Mouse (Mus musculus): ENCODE measurements around the gene Rab11fip3.

Rab11fip3 gene

DNA sequence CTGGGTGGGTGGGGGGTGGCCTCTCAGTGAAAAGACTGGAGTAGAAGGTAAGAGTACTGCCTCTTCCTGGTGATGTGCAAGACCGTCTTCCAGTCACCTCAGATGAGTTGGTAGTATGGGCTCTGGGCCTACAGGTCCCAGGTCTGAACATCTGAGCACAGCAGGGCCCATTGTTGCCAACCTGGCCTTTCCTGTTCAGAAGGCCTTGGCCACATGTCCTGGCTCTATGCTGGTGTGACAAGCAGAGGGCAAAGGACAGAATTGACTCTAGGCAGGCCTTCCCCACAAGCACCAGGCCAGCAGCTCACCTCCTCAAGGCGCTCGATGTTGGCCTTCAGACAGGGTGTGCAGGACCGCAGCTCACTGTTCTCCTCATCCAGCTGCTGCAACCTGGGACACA is 77.1 kb downstream of the Rab11fip3 start:
- no peak for DNase-seq (ENCODE audit: low spot score in 2 of 2)

DNA sequence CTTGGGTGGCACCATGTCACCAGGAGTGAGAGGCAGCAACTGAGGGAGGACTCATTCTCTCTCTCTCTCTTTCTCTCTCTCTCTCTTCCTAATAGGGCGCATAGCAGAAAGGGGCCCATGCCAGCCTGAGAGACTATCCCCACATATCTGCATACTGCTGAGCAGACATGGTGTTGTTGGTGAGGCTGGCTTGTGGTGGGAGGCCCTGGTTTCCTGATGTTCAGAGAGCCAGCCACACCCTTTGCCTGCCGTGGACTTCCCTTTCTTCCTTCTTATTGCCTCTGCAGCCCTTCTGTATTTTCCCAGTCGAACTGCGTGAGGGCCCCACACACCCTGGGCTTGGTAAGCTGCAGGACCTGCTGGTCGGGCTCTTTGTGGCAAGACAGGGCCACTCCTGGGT is 79.0 kb downstream of the Rab11fip3 start:
- DNase-seq (ENCODE audit: low spot score in 2 of 2) = no peak

DNA sequence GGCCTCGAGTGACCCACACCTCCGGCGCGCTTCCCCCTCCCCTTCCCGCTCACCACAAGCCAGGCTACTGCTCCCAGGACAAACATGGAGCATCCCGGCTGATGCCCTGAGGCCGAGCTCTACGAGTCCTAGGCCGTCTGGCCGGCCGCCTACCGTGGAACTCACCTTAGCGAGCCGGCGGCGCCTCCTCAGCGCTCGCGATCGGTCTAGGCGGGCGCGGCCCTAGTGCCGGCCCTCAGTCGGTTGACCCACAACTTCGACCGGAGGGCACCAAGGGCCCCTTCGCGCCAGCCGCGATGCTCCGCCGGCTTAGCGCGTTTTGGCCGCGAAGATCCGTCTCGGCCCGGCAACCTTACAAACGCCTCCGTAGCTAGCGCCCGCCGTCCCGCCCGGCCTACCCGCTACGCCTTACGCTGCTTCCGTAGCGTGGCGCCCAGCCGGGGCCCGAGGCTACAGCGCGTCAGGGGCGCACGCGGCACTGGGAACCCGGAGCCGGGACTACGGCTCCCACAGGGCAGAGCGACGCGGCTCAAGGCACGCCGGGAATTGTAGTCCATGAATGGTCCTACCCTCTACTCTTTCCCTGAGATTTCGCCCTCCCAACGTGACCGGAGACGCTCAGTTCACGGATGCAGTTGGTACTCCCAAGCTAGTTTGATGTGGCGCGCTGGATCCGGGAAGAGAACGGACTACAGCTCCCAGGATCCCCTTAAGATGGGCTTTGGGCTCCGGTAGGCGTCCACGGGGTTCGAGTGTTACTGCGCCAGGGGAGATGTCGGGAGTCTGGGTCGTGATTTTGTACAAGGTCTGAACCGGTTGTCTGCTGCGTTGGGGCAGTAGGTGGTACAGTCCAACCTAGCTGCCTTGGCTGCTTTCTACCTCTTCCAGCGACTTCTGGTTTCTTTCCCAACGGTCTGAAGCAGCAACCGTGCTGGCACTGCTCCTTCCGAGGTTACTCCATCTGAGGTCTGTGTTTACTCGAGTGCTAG is 83.8 kb downstream of the Rab11fip3 start, which contains the start of gene Capn15:
Gene Capn15 (minus strand): TSS at position 491 of the 989 bp plus-strand sequence.
- peak; percentile 95 to 97 for DNase-seq (ENCODE audit: low spot score in 2 of 2)

DNA sequence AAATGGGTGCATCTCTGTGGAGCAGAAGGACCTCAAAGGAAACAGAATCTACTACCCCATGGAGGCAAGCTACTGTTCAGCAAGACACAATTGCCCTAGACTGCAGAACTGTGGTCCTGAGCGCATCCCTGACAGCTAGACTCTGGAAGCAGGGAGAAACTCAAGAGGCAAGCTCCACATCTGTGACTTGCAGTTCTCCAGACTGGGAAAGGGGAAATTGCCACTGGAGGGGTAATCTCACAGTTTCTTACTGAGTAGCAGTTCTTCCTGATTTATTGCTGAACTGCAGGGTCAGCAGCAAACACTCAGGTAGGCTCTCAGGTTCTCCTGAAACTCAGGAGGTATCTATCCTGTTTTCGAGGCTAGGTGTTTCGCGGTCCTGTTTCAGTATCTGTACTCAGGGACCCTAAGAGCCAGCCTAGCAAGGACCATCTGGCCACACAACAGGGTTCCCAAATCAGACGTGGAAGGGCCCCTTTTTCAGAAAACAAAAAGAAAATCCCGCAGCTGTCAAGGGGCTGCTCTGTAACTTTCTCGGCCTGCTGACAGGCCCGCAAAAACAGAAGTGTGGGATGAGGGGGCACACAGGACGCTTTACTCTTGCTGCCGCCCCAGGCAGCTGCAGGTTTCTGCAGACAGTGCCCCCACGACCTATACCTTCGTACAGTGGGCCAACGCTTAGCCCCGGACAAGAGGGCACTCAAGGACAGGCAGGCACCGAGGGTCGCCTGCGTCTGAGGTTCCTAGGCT is 84.6 kb downstream of the Rab11fip3 start:
- peak in 1 of 2 experiments; percentile 18 for DNase-seq (ENCODE audit: low spot score in 2 of 2)

DNA sequence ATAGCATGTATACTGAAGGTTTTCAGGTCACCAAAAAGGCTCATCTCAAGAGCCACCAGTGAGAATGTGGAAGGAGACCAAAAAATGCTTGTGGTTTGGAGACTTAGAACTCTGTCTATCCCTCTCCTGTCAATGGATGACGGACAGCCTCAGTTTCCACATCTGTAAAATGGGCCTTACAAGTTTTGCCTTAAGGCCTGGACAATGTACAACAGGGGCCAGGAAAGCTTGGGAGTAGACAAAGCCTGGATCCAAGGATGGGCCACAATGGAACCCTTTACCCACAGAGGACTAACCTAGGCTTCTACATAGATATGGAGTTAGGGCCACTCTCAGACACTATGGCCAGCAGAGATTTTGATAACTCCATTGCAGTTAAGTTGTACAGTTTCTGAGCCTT is 85.3 kb downstream of the Rab11fip3 start:
- no peak for DNase-seq (ENCODE audit: low spot score in 2 of 2)

DNA sequence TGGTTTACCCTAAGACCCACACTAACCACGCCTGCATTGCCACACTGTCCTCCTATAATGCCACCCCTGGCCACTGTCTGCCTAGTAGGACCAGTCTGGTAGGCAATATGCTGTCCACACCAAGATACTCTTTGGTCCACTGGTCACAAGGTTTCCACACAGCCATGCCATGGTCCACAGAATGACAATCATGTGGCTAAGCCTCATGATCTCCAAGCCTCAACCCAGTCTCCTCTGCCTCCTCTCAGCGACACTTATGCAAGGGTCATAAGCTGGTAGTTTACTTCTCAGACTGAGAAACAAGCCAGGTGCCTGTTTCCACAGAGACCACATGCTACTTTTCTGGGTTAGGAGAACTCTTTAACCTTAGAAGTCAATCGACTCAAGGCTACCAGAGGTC is 86.4 kb downstream of the Rab11fip3 start:
- DNase-seq (ENCODE audit: low spot score in 2 of 2) = no peak

DNA sequence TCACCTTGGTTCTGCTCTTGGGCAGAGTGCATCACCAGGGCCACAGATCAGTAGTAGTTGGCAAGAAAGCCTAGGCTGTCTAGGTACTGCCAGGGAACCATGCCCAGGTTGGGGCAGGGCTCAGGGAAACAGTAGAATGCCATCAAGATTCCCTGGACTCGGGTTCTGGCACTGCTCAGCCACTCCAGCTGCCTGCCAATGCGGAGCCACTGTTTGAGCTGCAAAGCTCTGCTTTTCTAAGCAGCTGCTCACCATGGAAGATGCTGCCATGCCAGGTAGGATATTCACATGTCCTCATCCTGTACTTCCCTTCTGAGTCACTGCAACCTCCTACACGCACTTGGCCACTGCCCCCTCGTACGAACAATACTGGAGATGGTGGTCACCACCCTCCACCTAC is 88.5 kb downstream of the Rab11fip3 start:
- DNase-seq (ENCODE audit: low spot score in 2 of 2) = peak; percentile 31 to 43

DNA sequence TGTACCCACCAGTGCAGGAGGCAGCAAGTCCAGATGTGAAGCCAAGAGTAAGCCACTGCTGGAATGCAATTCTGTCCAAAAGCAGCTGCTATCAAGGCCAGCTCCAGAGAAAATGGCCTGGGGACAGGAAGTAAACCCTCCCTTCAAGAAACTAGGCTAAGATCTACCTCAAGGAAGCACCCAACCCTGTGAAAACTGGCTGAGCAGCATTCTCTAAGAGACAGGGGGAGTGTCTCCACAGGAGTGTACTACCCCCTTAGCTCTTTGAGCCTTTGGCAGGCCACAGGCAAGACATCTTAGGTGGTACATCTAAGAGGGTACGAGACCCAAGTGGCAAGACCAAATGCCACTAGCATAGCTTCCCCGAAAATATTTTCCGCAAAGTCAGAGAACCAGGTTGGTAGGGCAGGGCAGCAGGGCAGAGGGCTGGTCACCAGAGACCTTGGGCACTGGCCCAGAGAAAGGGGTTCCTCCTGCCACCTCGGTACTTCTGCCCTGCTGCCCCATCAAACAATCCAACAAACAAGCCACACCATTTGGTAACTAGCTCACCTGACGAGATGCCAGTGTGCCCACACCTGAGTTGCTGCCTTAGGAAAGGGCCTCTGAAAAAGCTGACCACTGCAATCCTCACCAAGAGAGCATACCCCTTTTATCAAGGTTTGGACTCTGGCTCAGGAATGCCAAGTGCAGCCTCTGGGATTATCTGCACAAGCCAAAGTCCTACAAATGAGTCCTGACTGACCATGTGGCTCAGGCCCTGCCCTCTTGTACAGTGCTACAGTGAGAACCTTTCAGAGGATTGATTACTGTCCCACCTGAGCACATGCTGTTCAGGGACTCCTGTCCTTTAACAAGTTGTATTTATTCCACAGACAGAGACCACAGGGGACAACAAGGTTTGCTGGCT is 89.3 kb downstream of the Rab11fip3 start:
- no peak for DNase-seq (ENCODE audit: low spot score in 2 of 2)

DNA sequence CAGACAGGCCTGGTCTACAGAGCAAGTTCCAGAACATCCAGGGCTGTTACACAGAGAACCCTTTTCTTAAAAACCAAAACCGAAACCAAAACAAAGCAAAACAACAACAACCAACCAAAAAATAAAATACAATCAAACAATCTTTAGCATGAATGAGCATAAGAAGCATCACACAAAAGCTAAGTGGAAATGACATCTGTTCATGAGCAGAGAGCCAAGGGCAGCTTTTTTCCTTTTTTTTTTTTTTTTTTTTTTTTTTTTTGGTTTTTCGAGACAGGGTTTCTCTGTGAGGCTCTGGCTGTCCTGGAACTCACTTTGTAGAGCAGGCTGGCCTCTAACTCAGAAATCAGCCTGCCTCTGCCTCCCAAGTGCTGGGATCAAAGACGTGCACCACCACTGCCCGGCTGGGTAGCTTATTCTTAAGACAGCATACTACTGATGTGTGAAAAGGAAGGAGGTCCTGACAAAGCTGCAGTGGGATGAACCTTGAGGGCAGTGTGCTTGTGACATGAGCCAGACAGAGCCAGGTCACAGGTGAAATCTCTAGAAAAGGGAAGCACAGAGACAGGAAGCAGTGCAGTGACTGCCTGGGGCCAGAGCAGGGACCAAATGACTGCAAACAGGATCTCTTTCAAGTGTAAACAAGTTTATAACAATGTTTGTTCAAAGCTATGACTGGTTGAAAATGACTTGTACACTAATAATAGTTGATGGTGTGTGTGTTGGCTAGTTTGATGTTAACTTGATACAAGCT is 98.2 kb downstream of the Rab11fip3 start:
- DNase-seq (ENCODE audit: low spot score in 2 of 2) = no peak

DNA sequence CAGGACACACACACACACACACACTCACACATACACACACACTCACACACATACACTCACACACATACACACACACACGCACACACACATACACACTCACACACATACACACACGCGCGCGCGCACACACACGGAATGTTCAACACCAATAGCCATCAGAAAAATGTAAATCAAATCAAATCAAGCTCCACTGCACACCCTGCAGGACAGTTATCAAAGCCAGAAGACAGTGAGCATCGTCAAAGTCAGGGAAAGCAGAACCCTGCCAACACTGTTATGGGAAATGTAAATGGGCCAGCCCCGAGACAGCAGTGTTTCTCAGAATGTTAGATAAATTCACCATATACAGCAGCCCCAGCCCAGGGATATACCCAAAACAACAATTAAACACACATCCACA is 98.9 kb downstream of the Rab11fip3 start:
- DNase-seq (ENCODE audit: low spot score in 2 of 2) = no peak

DNA sequence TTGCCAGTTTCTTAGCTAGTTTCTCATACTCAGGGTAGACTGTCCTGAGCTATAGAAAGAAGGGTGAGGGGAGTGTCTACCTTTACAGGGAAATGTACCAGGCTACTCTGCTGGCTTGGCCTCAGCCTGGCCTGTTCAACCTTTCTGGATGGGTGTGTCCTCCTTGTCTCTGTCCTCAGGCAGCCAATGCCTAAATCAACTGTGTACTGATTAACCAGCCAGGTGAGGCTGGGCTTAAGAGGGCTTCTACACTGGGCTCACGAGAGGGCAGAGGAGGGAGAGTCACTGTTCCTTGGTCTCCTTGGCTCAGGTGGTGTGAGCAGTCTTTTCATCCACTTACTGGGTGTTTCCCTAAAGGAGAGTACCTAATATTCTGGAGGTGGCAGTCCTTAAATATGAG is 101.2 kb downstream of the Rab11fip3 start:
- DNase-seq (ENCODE audit: low spot score in 2 of 2) = no peak

DNA sequence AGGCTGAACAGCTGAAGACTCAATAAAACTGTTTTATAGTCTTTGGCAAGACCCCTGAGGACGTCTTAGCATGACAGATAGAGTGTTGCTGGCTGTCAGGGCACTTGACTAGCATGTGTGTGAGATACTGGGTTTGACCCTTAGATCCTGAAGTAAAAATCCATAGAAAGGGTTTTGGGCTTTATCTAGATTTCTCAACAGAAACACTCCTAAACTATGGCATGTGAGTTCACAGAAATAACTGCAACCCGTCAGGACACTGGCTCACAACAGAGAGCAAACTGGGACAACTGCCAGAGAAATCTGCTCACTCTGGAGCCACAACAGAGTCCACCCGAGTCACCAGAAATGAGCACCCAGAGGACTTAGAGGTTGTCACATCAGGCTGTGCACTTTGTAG is 101.7 kb downstream of the Rab11fip3 start:
- DNase-seq (ENCODE audit: low spot score in 2 of 2) = no peak

DNA sequence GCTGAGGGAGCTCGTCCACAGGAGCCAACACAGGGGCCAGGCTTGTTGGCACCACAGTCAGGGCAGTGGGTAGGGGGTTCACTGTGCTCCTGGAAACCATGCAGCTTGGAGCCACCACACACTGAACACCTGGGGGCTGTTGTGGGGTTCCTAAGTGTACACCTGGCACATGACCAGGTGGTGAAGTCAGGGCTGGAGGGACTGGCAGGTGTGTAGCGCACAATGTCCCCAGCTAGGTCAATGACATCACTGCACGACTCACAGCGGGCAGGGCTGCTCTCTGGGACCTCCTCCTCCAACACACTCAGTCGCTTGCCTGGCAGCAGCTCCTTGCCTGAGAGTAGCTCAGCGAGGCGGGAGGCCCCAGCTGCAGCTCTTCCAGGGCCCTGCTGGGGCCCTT is 105.1 kb downstream of the Rab11fip3 start:
- DNase-seq (ENCODE audit: low spot score in 2 of 2) = no peak

DNA sequence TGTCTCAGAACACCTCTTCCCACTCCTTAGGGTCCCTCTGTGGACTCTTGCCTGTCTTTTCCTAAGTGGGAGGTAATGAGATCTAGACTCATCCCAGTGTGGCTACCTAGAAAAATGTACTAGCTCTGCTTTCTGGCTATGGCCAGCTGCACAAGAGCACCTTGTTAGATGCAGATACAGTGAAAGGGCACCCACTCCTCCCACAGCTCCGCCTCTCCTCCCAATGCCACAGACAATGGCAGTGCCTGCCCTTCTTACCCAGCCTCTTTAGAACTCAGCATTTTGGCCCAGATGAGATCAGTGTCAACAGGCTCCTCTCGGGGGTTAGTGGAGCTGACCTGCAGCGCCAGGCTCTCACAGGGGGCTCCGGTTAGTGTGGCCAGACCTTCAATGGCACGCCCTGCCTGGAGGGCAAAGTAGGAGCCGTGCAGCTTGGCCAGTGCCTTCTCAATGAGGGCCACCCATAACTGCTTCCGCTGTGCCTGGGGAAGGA is 106.9 kb downstream of the Rab11fip3 start:
- no peak for DNase-seq (ENCODE audit: low spot score in 2 of 2)

DNA sequence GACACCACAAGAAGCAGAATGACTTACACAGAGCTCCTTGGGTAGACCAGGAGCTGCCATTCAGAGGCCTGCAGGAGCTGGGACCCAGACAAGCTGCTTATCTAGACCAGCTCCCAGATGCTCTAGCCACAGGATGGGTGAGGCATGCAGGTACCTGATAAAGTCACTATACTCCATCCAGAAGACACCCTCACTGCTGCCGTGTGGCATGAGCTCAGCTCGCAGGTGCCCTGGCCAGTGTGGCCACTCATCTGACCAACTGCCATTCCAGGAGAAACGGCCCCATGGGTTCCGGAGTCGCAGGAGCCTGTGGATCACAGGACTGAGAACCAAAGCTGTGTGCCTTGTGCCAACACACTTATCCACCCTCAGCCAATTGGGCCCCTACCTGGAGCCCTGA is 107.8 kb downstream of the Rab11fip3 start:
- DNase-seq (ENCODE audit: low spot score in 2 of 2) = no peak

DNA sequence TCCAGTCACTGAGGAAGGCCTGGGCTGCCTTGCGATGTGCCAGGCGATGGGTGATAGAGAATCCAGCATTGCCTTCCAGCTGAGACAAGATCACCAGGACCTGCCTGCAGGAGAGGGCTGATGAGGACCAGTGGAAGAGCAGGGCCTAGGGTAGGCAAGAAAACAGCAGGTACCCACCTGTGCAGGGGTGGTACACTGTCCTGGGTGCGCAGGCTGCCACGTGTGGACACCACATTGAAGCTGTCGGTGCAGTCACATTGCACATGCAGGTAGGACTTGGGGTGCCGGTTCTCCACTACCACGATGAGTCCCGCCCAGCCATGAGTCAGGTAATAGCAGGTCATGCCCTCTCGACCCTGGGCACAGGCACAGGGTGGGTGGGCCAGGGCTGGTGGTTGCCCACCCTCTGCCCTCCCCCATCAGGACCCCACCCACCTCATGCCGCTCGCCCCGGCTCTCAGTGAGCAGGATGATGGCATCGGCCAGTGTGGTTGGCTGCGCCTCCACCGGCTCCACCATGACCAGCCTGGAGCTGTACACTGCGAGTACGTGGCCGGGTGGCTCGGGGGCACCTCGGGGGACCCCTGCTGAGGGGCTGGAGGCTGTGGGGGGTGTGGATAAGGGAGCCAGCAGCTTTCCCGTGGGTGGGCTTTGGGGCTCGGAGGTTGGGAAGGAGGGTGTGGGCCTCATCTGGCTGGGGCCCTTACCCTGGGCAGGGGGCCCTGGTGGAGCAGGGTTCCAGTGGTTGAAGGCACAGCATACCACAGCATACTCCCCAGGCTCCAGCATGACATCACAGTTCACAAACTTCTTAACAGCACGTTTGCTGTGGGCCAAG is 109.5 kb downstream of the Rab11fip3 start:
- DNase-seq (ENCODE audit: low spot score in 2 of 2) = no peak

DNA sequence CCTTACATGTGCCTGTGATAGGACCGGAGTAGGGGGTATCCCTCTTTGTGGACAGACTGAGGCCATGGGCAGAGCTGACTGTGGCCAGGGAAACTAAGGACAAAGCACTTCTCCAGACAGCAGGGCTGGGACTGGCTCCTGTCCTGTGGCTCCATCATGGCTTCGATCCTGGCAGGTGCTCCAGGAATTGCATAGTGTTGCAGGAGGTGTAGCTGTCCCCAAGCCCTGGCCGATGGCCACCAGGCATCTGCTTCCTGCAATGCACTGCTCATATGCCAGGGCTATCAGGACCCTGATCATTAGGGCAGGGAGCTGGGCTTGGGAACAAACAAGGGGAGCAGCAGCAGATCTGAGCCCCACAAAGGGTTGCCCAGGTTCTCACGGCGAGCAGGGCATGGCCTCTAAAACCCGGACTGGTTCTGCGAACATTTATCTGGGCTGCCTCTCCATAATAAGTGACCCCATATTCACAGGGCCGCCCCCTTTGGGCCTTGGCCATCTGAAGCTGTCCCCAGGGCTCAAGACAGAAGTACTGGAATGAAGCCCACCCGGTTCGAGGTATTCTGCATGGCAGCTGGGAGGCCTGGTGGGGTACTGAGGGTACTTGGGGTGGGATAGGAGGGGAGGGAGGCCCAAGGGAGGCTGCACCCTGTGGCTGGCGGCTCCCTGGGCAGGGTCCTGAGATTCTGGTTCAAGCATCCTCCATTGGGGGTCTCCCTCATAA is 110.4 kb downstream of the Rab11fip3 start:
- no peak for DNase-seq (ENCODE audit: low spot score in 2 of 2)

DNA sequence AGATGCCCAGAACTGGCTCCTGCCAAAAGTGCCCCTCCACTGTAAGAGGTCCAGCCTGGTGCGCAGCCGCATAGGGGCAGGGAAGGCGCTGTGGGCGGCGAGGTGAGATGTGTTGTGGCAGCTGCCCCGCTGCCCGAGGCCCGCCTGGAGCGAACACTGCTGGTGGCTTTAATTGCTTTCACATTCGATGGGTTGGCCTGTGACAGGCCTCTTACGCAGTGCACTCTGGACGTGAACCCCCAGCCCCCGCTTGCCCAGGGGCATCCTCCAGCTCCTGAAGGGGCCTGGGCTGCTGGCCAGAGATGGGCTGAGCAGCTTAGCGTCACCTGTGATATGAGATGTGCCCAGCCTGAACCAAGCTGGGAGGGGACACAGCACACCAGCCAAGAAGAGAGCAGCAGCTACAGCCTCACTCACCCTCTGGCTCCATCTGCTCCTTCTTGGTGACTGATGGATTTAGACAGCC is 111.7 kb downstream of the Rab11fip3 start:
- DNase-seq (ENCODE audit: low spot score in 2 of 2) = no peak

DNA sequence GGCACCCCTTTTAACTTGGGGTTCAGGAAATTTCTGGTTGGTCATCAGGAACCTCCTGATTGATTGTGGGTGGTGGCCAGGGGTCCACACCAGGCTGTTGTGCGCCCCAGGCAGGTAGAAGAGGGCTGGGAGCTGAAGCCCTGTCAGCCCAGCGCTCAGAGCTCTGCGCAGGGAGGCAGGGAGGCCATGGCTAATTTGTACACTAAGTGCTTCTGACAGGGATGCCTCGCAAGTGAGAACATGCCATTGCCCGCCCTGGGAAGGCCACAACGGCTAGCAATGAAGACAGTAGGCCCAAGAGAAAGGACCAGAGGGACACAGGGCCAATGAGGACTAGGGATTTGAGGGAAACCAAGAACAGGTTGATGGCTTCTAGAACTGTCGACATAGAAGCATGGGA is 112.7 kb downstream of the Rab11fip3 start:
- DNase-seq (ENCODE audit: low spot score in 2 of 2) = no peak

Measured in frontal cortex, postnatal 36 days (tissue).